Mouse (Mus musculus) intestine, embryonic 15.5 days (tissue): Measurements from ENCODE around the gene Entpd3. TPM values are rescaled to one million over a fixed set of nuclear protein-coding genes. Genes with fewer than 3 reads are reported as not detected.

ENCODE experiments used
- ATAC-seq: fragments of 200-750 bp; cut with Nextera tagmentation; 2 replicates; pipeline ENCODE4 v1.8.0; 2017; ENCODE audit warnings: moderate TSS enrichment, moderate library complexity
- H3K27ac ChIP-seq: fragments of 300-500 bp; sonication (generic); 2 replicates; pipeline ENCODE4 v1.5.1; 2015; ENCODE audit warnings: mild to moderate bottlenecking, inconsistent platforms
- H3K27me3 ChIP-seq: fragments of 300-500 bp; sonication (generic); replicated peaks from 2 replicates; pipeline ENCODE4 v1.6.1; 2015; ENCODE audit warnings: inconsistent platforms
- H3K36me3 ChIP-seq: fragments of 300-500 bp; sonication (generic); 2 replicates; pipeline ENCODE4 v1.6.1; 2015; ENCODE audit warnings: inconsistent platforms
- H3K4me1 ChIP-seq: fragments of 300-500 bp; sonication (generic); replicated peaks from 2 replicates; pipeline ENCODE4 v1.6.1; 2015; ENCODE audit warnings: inconsistent platforms
- H3K4me2 ChIP-seq: fragments of 300-500 bp; sonication (generic); replicated peaks from 2 replicates; pipeline ENCODE4 v1.6.1; 2015; ENCODE audit warnings: mild to moderate bottlenecking, inconsistent platforms
- H3K4me3 ChIP-seq: fragments of 300-500 bp; sonication (generic); replicated peaks from 2 replicates; pipeline ENCODE4 v1.5.1; 2015; ENCODE audit warnings: inconsistent platforms
- H3K9ac ChIP-seq: fragments of 300-500 bp; sonication (generic); 2 replicates; pipeline ENCODE4 v1.6.1; 2015; ENCODE audit warnings: inconsistent platforms
- H3K9me3 ChIP-seq: fragments of 300-500 bp; sonication (generic); 2 replicates; pipeline ENCODE4 v1.6.1; 2016; ENCODE audit warnings: inconsistent platforms
- WGBS: fragments of 180-500 bp; shearing (Covaris S2); methylation state at CpG from one replicate; pipeline ENCODE4 v1.1.7; 2015; 5-methylcytosine and 5-hydroxymethylcytosine counted together
- polyA plus RNA-seq: library from polyadenylated mRNA; unstranded; fragments of >200 nt; fragmentation: Nextera tagmentation; extraction: Ambion mirVana; gene quantifications from 2 replicates; pipeline ENCODE4 v1.2.1, GENCODE M21; 2015

Entpd3 gene
- polyA plus RNA-seq, 1 experiment from 2014 or later = 2.2 TPM

DNA sequence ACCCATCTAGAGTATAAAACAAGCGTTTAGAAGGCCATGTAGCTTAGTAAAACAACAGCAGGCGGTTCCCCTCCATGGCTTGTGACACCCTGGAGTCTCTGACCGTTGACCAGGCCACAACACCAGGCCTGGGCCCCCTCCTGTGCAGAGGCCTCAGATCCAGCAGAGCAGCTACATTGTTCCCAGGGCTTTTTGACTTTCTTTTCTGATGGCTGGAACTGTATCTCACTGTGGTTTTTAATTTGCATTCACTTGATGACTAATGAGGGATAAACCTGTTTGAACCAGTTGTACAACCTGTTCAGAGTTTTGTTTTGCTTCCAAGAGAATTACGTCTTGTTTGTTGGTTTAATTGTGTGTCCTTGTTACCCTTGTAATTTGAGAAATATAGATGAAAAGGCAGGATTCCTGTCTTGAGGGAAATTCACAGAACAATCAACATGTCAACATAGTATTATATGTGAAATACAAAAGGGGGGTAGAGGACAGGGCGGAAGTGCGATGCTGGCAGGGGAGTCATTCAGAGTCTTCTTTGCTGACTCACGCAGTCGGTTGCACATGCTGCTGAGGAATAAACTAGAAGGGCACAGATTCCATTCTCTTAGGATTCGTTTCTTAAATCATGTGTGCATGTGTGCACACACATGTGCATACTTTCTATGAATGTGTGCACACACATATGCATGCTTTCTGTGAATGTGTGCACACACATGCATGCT, 53.9 kb downstream of the Entpd3 start:
- ATAC-seq = no peak
- H3K36me3 ChIP-seq = no peaks in the 10 kb centered on the region
- no peak overlapping the region for H3K9ac ChIP-seq
- H3K27ac ChIP-seq = no peak overlapping the region
- no peaks in the 10 kb centered on the region for H3K4me1 ChIP-seq
- no peaks in the 10 kb centered on the region for H3K9me3 ChIP-seq
- WGBS = 72% methylated on average over 9 of the region's 9 CpGs
- no peak overlapping the region for H3K4me3 ChIP-seq
- H3K27me3 ChIP-seq = no peaks in the 10 kb centered on the region
- no peak overlapping the region for H3K4me2 ChIP-seq

DNA sequence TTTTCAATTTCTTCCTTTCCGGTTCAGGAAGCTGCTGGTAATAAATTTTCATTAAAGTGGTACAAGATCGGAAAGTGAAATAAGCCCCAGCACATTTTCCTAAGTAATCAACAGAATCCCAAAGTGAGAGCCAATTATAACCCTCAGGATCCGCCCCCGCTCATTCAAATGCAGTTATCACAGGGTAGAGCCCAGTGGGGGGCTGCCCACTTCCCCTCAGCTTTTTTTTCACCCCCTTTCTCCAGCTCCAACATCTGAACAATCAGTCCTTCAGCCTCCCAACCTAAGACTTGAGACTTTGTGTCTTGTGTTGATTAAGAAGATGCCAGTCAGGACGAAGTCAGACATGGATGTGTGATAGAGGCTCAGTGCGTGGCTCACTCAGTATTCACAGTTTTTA, 55.2 kb downstream of the Entpd3 start:
- 67% methylated on average over 6 of the region's 6 CpGs for WGBS
- Histone ChIP-seq H3K36me3 (no peaks in the 10 kb centered on the region), H3K4me3 (no peak overlapping the region), H3K27me3 (no peaks in the 10 kb centered on the region), H3K9ac (no peak overlapping the region), H3K9me3 (no peaks in the 10 kb centered on the region), H3K4me2 (no peak overlapping the region), H3K4me1 (no peaks in the 10 kb centered on the region), H3K27ac (no peak overlapping the region)
- no peak for ATAC-seq

DNA sequence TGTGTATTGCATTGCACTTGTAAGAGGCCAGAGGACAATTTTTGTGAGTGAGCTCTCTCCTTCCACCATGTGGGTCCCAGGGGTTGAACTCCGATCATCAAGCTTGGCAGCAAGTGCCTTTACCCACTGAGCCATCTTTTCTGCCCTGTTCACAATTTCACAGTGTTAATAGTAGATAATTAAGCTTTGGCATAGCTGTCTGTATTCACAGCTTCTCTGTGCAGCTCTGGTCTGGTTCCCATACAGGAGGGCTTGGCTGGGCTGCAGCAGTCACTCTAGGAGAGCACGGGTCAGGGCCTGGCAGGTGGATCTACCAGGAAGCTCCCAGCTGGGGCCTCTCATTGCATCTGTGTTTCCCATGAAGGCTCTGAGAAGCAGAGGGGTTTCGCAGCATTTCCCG, 55.7 kb downstream of the Entpd3 start:
- WGBS = 68% methylated on average over 4 of the region's 4 CpGs
- no peak overlapping the region for H3K27ac ChIP-seq
- H3K4me3 ChIP-seq = no peak overlapping the region
- H3K36me3 ChIP-seq = no peaks in the 10 kb centered on the region
- no peak for ATAC-seq
- H3K27me3 ChIP-seq = no peaks in the 10 kb centered on the region
- H3K9me3 ChIP-seq = no peaks in the 10 kb centered on the region
- no peak overlapping the region for H3K4me2 ChIP-seq
- no peaks in the 10 kb centered on the region for H3K4me1 ChIP-seq
- H3K9ac ChIP-seq = no peak overlapping the region

DNA sequence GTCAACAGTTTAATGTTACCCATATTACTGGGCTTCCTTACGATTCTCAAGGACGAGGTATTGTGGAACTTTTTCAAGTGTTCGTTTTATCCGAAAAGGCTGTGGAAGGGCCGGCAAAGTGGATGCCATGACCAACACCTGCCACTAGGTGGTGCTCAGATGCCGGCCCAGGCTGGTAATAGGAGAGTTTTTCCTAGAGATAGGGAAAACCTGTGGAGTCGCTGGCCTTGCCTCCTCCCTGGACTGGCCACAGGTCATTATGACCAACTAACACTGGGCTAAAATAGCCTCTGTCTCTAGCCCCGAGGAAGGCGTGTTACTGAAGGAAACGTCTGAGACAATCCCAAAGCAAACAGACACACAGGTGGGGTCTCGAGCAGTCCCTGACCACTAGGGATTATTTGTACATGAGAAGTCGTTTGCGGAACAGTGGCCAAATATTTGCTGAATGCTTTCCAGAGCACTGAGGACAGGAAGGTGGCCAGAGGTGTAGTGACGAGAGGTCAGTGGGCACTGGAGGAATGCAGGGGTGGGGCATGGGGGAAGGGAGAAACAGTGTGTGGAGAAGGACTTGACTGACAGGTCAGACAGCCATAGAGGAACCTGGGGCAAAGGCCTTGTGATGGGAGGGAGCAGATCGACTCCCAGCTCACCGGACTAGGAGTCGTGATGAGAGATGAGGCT, 62.0 kb downstream of the Entpd3 start:
- H3K9me3 ChIP-seq = no peaks in the 10 kb centered on the region
- no peaks in the 10 kb centered on the region for H3K27me3 ChIP-seq
- WGBS = 13% methylated on average over 17 of the region's 17 CpGs
- H3K36me3 ChIP-seq = no peaks in the 10 kb centered on the region
- H3K9ac ChIP-seq = no peak overlapping the region
- ATAC-seq = peak; percentile 93
- H3K27ac ChIP-seq = no peak overlapping the region
- H3K4me2 ChIP-seq = peak overlapping the region; percentile 53
- H3K4me1 ChIP-seq = peaks cover 11% of the 10 kb centered on the region
- H3K4me3 ChIP-seq = peak overlapping the region; percentile 16

DNA sequence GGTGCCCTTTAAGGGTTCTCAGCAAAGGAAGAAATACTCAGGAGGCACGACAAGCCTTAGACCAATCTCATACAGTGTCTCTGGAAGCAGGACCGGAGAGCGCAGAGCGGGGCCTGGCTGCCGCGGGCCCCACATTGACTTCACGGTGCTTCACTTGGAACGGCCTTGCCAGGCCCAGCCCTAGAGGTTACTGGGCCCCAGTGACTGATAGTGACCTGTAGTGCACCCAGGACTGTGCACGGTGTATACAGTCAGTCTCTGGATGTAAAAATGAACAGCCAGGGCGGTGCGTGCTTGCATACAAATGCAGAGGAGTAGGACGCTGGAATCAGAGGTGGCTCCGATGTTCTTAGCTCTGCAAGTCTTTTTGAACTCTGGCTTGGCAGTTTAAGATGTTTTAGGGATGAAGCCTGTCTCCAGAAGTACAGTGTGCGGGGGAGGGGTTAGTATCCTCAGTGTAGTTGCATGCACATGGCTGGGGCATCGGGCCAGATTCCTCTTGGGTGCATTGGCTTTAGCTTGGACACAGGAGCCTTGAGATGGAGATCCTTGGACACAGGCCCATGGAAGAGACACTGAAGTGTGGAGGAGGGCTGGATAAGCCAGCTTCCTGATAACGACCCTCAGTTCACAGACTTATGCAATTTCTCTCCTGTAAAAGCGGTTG, 62.7 kb downstream of the Entpd3 start:
- H3K9me3 ChIP-seq = no peaks in the 10 kb centered on the region
- WGBS = 46% methylated on average over 17 of the region's 17 CpGs
- H3K4me1 ChIP-seq = peaks cover 11% of the 10 kb centered on the region
- 0 out of 2 replicates have a peak overlapping the region, but pooled peaks have one; percentile 7 for H3K27ac ChIP-seq
- ATAC-seq = peak; percentile 70
- peak overlapping the region; percentile 53 for H3K4me2 ChIP-seq
- no peak overlapping the region for H3K9ac ChIP-seq
- no peaks in the 10 kb centered on the region for H3K27me3 ChIP-seq
- H3K36me3 ChIP-seq = no peaks in the 10 kb centered on the region
- no peak overlapping the region; the same call in 1 of the 2 replicates for H3K4me3 ChIP-seq

DNA sequence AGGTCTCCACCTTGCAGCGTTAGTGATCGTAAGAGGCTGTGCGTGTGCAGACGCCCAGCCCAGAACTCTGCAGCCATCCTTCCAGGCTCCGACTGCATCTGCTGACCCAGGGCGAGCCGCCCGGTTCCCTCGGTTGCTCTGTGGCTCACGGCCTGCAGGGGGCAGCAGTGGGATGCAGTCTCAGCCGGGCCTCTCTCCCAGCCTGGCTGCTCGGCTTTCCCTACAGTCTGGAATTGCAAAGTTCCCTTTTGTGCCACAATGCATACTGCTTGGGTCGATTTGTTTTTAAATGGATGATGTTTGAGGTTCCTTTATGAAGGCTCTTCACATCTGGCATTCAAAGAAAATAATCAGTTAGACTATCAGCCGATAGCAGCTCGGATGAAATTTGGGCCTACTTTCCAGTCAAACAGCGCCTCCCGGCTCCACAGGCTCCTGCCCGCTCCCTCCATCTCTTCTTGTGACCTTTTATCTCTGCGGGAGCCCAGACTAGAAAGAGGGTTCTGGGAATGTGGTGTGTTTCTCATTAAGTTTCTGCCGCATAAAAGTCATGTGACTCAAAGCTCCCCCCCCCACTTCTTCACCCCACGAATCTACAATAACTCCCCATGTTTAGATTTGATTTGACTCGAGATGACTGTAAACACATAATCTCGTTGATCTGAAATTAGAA, 63.4 kb downstream of the Entpd3 start:
- Histone ChIP-seq H3K4me2 (peak overlapping the region; percentile 53), H3K4me1 (peaks cover 11% of the 10 kb centered on the region), H3K9me3 (peaks cover 4% of the 10 kb centered on the region), H3K27me3 (no peaks in the 10 kb centered on the region), H3K27ac (0 out of 2 replicates have a peak overlapping the region, but pooled peaks have one; percentile 7), H3K9ac (no peak overlapping the region), H3K36me3 (no peaks in the 10 kb centered on the region), H3K4me3 (no peak overlapping the region)
- ATAC-seq = peak; percentile 86
- WGBS = 11% methylated on average over 23 of the region's 23 CpGs

DNA sequence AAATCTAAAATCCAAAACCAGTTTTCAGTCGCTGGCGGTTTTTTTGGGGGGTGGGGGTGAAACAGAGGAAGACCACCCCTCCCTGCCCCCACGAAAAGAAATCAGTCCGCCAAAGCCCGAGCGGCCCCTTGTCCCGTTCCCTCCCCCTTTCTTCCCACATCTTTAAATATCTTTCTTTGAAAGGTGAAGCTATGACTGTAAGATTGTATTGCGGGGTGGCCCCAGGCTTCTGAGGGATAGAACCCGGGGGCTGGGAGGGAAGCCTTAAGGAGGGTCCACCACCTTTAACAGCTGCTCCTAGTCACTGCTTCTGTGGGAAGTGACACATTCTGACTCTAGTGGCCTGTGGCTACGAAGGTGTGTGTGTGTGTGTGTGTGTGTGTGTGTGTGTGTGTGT, 63.9 kb downstream of the Entpd3 start:
- no peak overlapping the region for H3K27ac ChIP-seq
- H3K27me3 ChIP-seq = no peaks in the 10 kb centered on the region
- no peaks in the 10 kb centered on the region for H3K36me3 ChIP-seq
- H3K4me3 ChIP-seq = no peak overlapping the region
- peaks cover 7% of the 10 kb centered on the region for H3K9me3 ChIP-seq
- no peak for ATAC-seq
- WGBS = 41% methylated on average over 10 of the region's 10 CpGs
- H3K4me1 ChIP-seq = peaks cover 11% of the 10 kb centered on the region
- peak overlapping the region; percentile 53; the same call in 1 of the 2 replicates for H3K4me2 ChIP-seq
- no peak overlapping the region for H3K9ac ChIP-seq

DNA sequence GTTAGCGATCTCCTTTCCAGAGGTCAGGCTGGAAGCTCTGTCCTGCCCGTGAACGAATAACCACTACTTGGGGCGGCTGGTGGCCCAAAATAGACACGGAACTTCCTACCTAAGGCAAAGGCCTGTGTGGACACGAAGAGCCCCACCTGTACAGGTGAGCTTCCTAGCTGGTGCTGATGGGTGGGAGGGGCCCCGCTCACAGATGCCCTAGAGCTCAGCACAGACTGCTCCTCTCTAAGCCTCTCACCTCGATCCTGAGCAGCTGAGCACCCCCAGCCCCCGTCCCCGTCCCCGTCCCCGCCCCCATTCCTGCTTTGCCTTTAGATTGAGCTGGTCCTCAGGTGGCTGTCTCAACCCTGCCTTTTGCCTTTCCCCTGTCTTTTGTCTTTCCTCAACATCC, 64.3 kb downstream of the Entpd3 start:
- Histone ChIP-seq H3K9ac (no peak overlapping the region), H3K9me3 (peaks cover 7% of the 10 kb centered on the region), H3K4me3 (no peak overlapping the region), H3K27ac (no peak overlapping the region), H3K4me2 (no peak overlapping the region), H3K36me3 (no peaks in the 10 kb centered on the region), H3K4me1 (peaks cover 11% of the 10 kb centered on the region), H3K27me3 (no peaks in the 10 kb centered on the region)
- no peak for ATAC-seq
- 59% methylated on average over 12 of the region's 12 CpGs for WGBS

DNA sequence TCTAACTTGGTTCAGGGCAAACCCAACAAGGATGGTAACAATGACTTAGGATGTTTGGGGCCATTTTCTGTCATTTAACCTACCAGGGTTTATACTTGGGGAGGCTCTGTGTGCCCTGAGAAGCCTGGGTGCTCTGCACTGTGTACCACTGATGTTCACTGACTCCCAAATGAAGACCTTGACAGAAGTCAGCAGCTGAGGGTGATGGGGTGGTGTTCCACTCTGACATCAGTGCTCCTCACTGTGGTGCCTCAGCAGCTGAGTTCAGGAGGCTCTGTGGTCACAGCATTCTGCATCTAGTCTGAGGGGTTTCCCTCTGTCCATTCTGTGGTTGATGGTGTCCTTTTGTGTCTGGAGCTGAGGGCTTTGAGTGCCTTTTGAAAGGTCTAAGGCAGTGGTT, 71.4 kb downstream of the Entpd3 start:
- Histone ChIP-seq H3K4me2 (no peak overlapping the region), H3K4me3 (no peak overlapping the region), H3K27me3 (no peaks in the 10 kb centered on the region), H3K9ac (no peak overlapping the region), H3K27ac (no peak overlapping the region), H3K4me1 (no peaks in the 10 kb centered on the region), H3K9me3 (peaks cover 7% of the 10 kb centered on the region), H3K36me3 (no peaks in the 10 kb centered on the region)
- no peak for ATAC-seq

DNA sequence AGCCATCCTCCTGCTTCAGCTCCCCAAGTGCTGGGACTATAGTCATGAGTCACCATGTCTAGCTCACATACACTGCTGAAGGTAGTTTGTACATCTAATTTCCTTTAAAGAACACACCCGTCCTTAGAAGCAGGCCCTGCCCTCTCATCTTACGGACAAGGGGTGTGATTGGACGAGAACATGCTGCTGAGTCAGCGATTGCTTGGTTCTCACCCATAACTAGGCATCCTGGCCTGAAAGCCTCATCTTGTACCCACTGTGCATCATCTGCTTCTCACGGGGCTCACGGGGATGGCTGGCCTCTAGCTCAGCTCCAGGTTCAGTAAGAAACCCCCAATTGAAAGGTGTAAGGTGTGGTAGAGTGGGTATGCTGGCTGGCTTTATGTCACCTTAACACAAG, 74.4 kb downstream of the Entpd3 start:
- no peak for ATAC-seq
- WGBS = 88% methylated on average over 6 of the region's 6 CpGs
- no peak overlapping the region for H3K4me3 ChIP-seq

More for the DNA sequence above, 74.4 kb downstream of the Entpd3 start:
- no peaks in the 10 kb centered on the region for H3K4me1 ChIP-seq
- no peak overlapping the region for H3K27ac ChIP-seq
- H3K9me3 ChIP-seq = no peaks in the 10 kb centered on the region
- no peaks in the 10 kb centered on the region for H3K36me3 ChIP-seq
- H3K27me3 ChIP-seq = no peaks in the 10 kb centered on the region
- H3K9ac ChIP-seq = no peak overlapping the region
- no peak overlapping the region for H3K4me2 ChIP-seq
